Mouse (Mus musculus) WW6 (cell line): Measurements from ENCODE around the gene Zfp280d.

Experiments
- DNase-seq: peaks from one replicate; pipeline ENCODE4 v3.0.0-alpha.2; 2013; ENCODE audit warnings: low read depth, low spot score

Zfp280d gene

DNA sequence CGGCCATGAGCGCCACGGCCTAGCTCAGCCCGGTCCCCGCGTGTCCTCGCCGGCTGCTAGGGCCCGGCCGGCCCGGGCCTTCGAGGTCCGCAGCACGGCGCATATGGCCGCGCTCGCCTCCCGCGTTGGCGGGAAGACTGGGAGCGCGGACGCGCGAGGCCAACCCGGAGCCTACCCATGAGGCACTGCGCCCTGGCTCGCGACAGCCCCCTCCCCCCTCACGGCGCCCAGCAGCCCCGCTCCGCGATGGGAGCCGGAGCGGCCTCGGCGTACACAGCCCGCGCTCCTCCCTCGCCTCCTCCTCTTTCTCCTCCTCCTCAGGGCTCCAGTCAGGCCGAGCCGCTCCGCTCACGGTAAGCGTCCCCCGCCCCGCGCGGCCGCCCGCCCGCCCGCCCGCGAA is at the start of gene Zfp280d:
Gene Zfp280d (plus strand): TSS at position 184 of the 400 bp plus-strand sequence.
- DNase-seq = peak; percentile 74

DNA sequence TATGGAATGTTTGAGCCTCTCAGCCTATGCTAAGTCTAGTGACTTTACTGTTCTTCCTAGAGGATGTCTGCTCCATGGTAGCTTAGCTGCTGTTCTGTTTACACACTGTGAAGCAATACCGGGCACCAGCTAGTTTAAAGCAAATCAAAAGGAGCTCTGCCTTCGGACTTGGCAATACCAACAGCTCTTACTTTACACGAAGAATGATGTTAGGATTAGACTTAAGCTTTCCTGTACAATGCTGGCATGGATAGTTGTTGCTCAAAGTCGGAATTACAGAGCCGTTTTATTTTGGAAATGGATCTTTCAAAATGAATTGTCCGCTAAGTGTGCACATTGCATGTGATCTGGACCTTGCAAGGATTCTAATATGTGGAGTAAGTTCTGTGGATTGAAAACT is 48.1 kb upstream of the Zfp280d start:
- no peak for DNase-seq

DNA sequence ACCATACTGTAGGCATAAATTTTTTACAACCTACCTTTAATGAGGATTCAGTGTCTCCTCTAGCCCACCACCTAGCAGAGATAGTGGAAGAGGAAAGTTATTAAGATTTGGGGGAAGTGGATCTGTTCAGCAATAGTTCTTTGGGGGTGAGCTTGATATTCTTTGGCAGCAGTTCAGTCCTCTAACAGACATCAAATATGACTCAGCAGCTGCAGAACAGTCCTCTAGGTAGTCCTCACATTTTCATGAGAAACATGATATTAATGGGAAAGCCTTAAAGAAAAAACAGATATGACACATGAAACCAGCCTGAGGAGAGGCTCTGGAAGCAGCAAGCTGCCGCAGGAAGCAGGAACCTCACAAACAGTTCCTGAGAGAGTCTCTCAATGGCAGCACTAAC is 22.0 kb upstream of the Zfp280d start:
- DNase-seq = no peak

DNA sequence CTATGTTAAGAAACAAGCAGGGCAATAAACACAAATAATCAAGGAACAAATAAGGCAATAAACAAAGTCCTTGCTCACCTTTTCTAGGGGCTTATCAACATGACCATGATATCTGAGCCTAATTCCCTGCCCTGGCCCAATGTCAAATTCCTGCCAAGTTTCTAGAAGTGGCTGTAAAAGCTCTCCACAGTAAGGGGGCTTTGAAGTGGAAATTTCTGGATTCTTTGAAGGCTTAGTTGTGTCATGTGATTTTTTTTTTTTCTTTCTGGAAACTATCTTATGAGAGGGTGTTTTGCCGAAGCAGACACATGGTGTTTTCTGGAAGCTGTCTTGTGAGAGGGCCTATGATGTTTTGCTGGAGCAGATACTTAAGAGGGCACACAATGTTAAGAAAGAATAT is 19.4 kb upstream of the Zfp280d start:
- no peak for DNase-seq

DNA sequence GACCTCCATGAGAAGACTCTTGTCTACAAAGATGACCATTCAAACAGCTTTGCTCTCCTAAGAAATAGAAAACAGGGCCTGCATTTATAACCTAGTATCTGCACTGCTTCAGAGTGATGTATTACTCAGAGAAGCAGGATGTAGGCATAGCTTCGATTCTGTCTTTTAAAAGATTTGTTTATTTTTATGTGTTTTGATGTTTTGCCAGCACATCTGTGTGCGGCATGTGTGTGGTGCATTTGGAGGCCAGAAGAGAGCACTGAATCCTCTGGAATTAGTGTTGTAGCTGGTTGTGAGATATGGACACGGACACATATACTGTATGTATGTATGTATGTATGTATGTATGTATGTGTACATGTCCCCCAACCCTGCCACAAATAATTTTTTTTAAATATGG is 18.0 kb upstream of the Zfp280d start:
- DNase-seq = no peak

DNA sequence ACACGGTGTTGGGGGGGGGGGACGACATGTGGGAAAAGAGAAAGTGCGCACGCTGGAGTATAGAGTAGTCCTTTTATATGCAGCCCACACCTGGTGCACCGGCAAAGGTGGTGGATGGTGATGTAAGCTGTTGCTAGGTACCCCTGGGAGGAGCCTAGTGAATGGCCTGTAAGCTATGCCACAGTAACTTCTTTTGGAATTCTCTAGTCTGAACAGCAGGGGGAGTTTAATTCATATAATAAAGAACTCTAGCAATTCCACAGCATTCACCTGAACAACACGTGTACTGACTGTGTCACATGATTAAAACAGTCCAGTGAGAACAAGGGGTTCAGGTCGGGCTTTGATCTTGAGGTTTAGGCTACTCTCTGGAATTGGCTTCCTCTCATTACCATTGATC is 14.3 kb upstream of the Zfp280d start:
- peak; percentile 42 for DNase-seq

DNA sequence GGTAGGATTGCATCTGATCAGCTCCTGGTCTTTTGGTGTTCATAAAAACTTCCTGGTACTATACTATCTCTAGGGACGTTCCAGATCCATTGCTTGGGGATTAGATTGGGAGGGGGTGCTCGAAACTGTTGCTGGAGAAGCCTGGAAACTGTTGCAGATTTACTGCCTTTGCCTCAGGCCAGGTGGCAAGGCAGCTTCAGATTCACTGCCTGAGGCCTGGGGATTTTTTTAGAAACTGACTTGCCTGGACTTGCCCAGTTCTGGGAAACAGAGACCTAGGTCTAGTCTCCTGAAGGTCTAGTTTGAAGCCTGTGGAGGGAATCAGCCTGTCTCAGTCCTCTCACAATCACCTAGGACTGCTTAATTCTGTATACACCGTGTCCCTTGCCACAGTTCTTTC is 9.8 kb upstream of the Zfp280d start:
- DNase-seq = no peak

DNA sequence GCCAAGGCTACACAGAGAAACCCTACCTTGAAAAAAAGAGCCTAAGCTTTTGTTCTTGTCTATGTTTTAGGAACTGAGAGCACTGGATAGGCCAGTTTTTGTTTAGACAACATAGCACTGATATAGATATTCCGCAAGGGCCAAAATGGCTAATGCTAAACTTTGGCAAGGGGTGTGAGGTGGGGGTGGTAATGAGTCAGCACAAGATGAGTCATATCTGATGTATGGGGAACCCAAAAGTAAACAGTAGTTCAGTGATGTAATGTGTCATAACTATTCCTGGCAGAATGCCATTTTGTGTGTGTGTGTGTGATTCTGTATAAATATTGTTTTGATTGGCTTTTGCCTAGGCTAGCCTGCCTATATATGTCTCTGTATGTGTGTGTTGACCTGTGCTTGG is 4.5 kb upstream of the Zfp280d start:
- no peak for DNase-seq

DNA sequence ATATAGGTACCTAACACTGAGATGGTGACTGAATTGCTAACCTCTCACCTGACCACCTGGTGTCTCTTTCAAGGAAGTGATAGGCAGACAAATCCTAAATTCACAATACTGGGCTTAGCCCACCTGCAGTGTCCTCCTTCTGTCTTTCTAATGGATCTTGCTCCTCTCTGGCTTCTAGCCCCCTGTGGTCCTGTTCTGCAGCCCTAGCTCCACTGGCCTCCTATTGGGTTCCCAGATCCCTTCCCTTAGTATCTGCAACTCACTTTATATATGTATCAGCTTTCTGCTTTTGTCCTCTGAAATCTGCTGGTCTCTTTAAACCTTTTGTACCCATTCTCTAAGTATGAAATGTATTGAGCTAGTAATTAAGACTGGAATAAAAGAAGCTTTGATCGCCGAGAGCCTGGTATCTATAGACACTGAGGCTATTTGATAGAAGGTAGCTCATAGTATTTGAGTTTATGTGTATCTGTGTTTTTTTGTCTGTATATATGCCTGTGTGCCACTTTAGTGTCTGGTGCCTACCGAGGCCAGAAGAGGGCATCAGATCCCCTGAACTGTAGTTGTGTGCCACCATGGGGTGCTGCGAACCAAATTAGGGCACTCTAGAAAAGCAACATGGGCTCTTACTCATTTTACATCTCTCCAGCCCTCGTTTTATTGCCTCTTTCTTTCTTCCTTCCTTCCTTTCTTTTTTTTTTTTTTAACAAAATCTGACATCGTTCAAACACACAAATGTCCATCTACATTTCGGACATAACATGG is 832 bp upstream of the Zfp280d start:
- no peak for DNase-seq

DNA sequence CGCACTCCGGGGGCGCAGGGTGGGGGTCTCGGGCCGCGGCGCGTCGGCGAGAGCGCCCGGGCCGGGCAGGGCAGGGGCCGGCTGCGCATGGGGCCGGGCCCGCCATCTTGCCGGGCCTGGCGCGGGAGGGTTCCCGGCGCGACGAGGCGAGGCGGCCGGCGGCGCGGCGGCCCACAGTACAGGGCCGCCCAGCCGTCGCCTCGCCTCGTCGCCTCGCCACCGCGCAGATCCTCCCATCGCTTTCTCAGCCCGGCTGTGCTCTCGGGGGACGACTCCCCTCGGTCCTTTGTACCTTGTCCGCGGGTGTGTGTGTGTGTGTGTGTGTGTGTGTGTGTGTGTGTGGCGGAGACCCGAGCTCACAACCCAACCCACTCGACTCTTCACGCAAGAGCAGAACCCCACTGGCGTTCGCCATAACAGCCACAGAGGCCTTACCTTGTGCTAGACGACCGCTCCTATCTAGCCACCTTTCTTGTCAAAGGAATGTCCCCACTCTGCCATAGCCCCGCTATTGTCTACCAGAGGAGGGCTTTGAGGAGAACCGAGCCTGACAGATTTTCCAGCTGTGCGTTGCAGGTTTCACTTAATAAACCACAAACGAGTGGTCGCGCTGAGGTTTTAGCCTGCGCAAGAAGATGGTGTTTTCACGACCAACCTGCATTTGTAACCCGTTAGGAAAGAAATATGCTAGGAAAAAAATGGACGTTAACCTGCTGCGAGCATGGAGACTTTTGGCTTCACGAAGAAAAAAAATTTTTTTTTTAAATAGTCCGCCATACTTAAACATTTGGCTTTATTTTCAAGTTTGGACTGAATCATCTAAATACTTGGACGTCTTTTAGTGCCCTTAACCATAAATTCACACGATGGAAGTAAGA is 680 bp downstream of the Zfp280d start:
- DNase-seq = peak; percentile 20

DNA sequence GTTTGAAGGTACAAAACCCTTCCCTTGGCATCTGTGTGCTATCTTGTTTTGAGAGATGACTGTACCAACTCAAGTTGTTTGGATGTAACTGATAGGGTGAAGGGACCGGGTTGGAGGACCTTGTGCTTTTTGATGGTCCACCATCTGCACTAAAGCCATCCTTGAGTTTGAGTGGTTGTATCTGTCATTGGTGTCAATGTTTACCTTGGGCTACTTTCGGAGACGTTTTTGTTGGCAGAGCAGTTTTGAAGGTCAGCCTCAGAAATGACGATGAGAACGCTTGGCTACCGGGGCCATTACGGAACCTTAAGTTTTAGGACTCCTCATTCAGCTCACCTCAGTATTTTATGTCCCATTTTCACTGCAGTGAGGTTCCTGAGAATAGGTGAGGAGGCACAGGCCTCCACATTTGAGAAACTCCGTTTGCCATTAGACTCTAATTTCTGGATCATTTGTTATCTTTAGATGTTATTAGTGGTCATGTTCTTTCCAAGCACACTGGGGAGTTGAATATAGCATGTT is 1.4 kb downstream of the Zfp280d start:
- no peak for DNase-seq

DNA sequence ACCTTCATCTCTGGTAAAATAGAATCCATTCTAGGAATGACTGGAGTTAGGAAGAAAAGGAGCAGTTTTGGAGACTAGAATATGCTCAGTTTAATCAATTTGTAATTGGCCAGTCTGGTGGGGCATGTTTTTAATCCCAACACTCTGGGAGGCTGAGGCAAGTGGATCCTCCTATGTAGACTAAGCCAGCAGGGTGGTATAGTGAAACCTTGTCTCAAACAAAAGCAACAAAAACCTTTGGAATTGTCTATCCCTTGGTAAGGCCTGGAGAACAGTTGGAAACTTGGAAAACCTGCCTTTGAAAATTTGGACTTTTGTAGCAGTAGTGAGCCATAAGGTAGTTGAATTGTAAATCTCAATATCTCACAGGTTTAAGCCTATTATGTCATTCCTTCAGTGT is 2.3 kb downstream of the Zfp280d start:
- no peak for DNase-seq

DNA sequence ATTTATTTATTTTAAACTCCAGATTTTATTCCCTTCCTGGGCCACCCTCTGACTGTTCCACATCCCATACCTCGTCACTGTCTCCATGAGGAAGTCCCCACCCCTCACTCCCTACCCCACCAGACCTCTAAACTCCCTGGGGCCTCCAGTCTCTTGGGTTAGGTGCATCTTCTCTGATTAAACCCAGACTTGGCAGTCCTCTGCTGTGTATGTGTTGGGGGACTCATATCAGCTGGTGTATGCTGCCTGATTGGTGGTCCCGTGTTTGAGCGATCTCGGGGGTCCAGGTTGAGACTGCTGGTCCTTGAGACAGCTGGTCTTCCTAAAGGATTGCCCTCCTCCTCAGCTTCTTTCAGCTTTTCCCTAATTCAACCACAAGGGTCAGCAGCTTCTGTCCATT is 5.3 kb downstream of the Zfp280d start:
- no peak for DNase-seq

DNA sequence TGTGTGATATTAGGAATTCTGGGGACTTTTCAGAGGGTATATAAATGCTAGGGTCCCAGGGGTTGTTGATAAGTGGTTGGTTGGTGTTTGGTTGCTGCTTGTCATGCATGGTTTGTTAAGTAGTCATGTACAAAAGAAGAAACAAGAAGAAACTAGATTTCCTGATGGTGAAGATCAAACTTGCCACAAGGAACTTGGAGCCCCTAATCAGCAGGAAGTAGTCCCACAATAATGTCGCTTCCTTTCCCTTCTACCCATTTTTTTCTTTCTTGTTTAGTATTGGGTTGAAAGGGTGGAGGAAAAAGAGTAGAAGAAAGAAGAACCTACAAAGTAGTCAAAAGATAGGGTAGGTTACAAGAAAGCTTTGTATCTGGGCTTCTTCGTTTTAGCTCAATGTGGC is 13.0 kb downstream of the Zfp280d start:
- no peak for DNase-seq

DNA sequence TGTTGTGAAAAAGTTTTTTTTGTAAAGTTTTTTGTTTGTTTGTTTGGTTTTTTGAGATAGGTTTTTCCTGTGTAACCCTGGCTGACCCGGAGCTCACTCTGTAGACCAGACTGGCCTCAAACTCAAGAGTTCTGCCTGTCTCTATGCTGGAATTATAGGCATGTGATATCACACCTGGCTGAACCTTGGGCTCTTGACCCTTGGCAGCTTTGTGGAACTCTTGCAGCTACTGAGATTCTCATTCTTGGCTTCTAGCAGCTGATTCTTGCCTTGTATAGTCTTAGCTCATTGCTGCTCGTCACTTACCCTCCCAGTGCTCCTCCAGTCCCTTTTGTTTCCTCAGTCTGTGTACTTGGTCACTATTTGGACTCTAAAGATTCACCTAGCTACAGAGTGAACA is 13.6 kb downstream of the Zfp280d start:
- no peak for DNase-seq

DNA sequence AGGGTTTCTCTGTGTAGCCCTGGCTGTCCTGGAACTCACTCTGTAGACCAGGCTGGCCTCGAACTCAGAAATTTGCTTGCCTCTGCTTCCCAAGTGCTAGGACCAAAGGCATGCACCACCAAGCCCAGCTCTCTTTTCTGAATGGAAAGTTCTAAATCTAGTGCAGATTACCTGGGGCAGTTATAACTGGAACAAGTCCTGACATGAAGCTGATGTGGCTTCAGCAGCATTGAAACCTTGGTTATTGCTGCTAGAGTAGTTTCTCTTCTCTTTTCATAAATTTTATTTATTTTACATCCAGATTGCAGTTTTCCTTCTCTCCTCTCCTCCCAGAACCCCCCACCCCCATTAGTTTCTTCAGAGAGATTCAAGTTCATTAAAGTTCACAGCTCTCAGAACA is 14.4 kb downstream of the Zfp280d start:
- no peak for DNase-seq

DNA sequence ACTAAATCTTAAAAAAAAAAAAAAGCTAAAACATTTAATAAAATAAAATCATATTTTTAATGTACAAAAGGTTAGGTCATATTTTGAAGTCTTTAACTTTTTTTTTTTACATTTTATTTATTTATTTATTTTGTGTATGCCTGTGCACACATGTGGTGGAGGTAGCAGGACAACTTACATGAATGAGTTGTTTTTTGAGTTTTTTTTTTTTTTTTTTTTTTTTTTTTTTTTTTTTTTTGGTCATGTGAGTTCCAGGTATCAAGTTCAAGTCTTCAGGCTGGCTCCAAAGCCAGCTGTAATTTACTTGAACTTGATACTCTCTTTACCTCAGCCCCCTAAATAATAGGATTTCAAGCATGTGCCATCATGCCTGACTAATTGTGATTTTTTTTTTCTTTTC is 19.4 kb downstream of the Zfp280d start:
- DNase-seq = no peak

DNA sequence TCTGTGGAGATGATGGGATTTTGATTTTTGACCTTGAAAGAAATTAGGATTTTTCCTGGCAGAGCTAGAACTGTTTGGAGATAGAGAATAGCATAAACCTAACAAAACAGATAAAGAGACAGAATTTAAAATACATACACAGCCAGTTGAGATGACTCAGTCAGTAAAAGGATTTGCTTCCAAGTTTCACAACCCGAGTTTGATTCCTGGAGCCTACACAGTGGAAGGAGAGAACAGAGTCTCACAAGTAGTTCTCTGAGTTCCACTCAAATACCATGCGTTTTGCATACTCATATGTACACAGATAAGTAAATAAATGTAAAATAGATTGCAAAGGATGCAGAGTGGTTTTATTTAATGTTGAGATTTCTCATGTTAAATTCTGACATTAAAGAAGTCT is 35.1 kb downstream of the Zfp280d start:
- DNase-seq = no peak

DNA sequence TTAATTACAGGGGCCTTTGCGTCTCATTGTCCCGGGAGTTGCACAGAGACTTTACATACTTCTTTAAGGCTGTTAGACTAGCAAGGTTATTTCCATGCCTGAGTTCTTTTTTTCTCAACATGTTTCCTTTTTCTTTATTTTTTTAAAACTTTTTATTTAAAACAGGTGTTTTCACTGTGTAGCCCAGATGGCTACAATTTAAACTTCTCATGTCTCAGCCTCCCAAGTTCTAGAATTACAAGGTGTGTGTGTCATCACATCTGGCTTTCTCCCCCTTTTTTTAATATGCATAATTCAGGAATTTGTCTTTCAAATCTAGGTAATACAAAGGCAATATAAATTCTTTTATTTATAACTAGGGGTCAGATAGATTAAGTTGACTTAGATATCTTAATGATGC is 58.6 kb downstream of the Zfp280d start:
- no peak for DNase-seq

DNA sequence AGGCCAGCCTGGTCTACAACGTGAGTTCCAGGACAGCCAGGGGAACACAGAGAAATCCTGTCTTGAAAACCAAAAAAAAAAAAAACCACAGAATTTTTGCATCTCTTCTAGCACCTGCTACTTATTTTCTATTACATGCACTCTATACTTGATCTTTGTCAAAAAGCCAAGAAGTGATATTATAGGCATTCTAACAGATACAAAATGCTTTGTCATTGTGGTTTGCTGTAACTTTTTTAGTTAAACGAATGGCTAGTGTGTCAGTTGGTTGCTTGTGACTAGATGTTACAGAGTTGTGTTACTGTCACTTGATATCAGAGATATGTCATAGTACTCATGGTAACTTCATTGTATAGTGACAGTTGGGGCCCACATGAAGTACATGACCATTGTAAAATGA is 61.4 kb downstream of the Zfp280d start:
- no peak for DNase-seq

DNA sequence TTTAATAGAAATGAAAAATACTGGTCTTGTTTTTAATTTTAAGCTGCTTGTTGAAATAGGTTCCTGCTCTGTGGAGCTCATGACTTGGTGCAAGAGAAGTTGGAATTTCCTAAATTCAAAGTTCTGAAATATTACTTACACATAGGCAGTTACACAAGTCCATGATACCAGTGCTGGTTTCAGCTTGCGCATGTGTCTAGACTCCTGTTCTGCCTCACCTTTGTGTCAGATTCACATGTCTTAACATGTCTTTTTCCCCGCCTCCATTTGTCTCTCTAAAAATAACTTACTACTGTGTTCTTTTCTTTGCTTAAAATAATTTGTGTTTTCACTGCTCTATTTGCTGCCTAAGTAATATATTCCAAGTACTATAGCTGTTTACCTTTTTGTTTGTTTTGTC is 64.5 kb downstream of the Zfp280d start:
- no peak for DNase-seq

DNA sequence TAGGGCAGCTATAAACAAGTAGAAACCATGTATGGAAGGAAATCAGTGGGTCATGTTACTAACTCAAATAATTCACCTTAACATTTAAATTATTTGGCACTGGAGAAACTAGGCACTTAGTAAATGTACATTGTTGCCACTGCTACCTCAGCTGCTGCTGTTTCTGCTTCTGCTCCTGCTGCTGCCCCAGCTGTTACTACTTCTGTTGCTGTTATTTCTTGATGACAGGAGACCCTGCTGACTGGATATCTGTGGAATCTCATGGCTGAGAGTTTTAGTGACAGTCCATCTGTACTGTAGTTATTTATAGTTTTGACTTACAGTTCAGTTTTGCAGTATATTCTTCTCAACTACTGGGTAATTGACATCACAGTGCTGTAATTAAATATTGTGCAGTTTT is 69.2 kb downstream of the Zfp280d start:
- DNase-seq = no peak

DNA sequence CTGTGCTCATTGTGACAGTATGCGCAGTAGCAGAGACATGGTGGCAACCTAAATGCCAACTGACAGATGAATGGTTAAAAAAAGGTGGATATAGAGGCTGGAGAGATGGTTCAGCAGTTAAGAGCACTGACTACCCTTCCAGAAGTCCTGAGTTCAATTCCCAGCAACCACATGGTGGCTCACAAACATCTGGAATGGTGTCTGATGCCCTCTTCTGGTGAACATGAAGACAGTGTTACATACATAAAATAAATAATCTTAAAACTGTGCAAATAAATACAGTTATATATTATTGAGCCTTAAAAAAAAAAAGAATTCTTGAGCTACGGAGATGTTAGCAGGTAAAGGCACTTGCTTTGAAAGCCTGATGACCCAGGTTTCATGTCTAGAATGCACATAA is 97.7 kb downstream of the Zfp280d start:
- DNase-seq = no peak
